Mouse (Mus musculus) hindbrain, embryonic 14.5 days (tissue): ENCODE data around the gene Tmem107. TPM values are rescaled to one million over a fixed set of nuclear protein-coding genes. Genes with fewer than 3 reads are reported as not detected.

ENCODE experiments used
- ATAC-seq: fragments of 200-750 bp; cut with Nextera tagmentation; 2 replicates; pipeline ENCODE4 v1.8.0; 2017; ENCODE audit warnings: moderate number of reproducible peaks, mild to moderate bottlenecking, moderate TSS enrichment, moderate library complexity; ENCODE audit not compliant: low FRiP score
- DNase-seq: peaks from one replicate; pipeline ENCODE4 v3.0.0-alpha.2; 2015; ENCODE audit warnings: low spot score
- H3K27ac ChIP-seq: fragments of 300-500 bp; sonication (generic); 2 replicates; pipeline ENCODE4 v1.5.1; 2014; ENCODE audit warnings: mild to moderate bottlenecking, moderate library complexity
- H3K27me3 ChIP-seq: fragments of 300-500 bp; sonication (generic); 2 replicates; pipeline ENCODE4 v1.6.1; 2014; ENCODE audit warnings: mild to moderate bottlenecking, low read length, mixed read lengths; ENCODE audit not compliant: control insufficient read depth, insufficient read depth
- H3K36me3 ChIP-seq: fragments of 300-500 bp; sonication (generic); replicated peaks from 2 replicates; pipeline ENCODE4 v1.6.1; 2014; ENCODE audit not compliant: control insufficient read depth, insufficient read depth
- H3K4me1 ChIP-seq: fragments of 300-500 bp; sonication (generic); replicated peaks from 2 replicates; pipeline ENCODE4 v1.6.1; 2014; ENCODE audit warnings: antibody characterized with exemption, low read length, mixed read lengths; ENCODE audit not compliant: control insufficient read depth, insufficient read depth
- H3K4me2 ChIP-seq: fragments of 300-500 bp; sonication (generic); replicated peaks from 2 replicates; pipeline ENCODE4 v1.6.1; 2014; ENCODE audit warnings: mild to moderate bottlenecking, moderate library complexity
- H3K4me3 ChIP-seq: fragments of 300-500 bp; sonication (generic); replicated peaks from 2 replicates; pipeline ENCODE4 v1.5.1; 2014; ENCODE audit warnings: mild to moderate bottlenecking, low read length
- H3K9ac ChIP-seq: fragments of 300-500 bp; sonication (generic); 2 replicates; pipeline ENCODE4 v1.6.1; 2014
- H3K9me3 ChIP-seq: fragments of 300-500 bp; sonication (generic); 2 replicates; pipeline ENCODE4 v1.6.1; 2016; ENCODE audit warnings: low read length; ENCODE audit not compliant: control insufficient read depth
- whole genome bisulfite sequencing: fragments of 180-500 bp; shearing (Covaris S2); extraction: QIAGEN DNeasy Blood & Tissue Kit; methylation state at CpG from one replicate; pipeline ENCODE4 v1.1.7; 2014; 5-methylcytosine and 5-hydroxymethylcytosine counted together
- polyA plus RNA-seq: library from polyadenylated mRNA; unstranded; fragments of >200 nt; fragmentation: Nextera tagmentation; extraction: Ambion mirVana; gene quantifications from 2 replicates; pipeline ENCODE4 v1.2.1, GENCODE M21; 2014

The Tmem107 gene
- polyA plus RNA-seq, 1 experiment from 2014 or later = 40.3 TPM

- H3K36me3 ChIP-seq = peaks cover 55% of the 10 kb centered on the region
- no peak overlapping the region for H3K9ac ChIP-seq
- H3K9me3 ChIP-seq = no peaks in the 10 kb centered on the region
- no peak overlapping the region for H3K27ac ChIP-seq
- DNase-seq (no peak), ATAC-seq (no peak)
- H3K27me3 ChIP-seq = no peaks in the 10 kb centered on the region
- no peak overlapping the region for H3K4me3 ChIP-seq
- WGBS = 95% methylated on average over 21 of the region's 21 CpGs
- no peak overlapping the region for H3K4me2 ChIP-seq
- peaks cover 31% of the 10 kb centered on the region for H3K4me1 ChIP-seq
These were observed 31.2 kb downstream of the Tmem107 start for GRCm38 (mm10) chr11:69101604-69102402.

DNA sequence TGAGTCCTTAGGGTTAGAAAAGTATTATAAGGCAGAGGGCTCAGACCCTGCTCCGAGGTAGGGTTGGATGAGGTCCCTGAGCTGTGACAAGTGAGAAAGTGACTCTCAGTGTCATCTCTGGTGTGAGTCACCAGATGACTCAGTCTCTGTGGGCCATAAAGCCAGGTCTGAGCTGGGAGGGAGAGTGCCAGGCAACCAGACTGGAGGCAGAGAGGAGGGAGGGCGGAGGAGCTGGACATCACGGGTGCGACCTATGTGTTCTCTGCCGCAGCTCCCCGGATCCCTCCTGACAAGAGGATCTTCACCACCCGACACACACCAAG is 31.8 kb downstream of the Tmem107 start:
- H3K4me3 ChIP-seq = no peak overlapping the region
- H3K27ac ChIP-seq = no peak overlapping the region
- H3K4me1 ChIP-seq = peaks cover 26% of the 10 kb centered on the region
- no peak overlapping the region for H3K9ac ChIP-seq
- 93% methylated on average over 7 of the region's 7 CpGs for WGBS
- H3K4me2 ChIP-seq = no peak overlapping the region
- no peak for ATAC-seq
- H3K9me3 ChIP-seq = no peaks in the 10 kb centered on the region
- DNase-seq = no peak
- H3K36me3 ChIP-seq = peaks cover 60% of the 10 kb centered on the region
- no peaks in the 10 kb centered on the region for H3K27me3 ChIP-seq

DNA sequence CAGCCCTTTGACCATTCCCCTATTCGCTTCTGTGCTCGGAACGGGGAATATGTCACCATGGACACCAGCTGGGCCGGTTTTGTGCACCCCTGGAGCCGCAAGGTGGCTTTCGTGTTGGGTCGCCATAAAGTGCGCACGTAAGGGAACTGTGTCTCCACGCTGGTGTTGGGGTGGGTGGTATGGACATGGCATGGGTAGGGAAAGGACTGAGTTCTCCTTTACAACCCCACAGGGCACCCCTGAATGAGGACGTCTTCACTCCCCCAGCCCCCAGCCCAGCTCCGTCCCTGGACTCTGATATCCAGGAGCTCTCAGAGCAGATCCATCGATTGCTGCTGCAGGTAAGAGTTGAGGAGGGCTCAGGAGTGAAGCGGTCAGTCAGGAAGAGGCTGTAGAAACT is 32.5 kb downstream of the Tmem107 start:
- no peak overlapping the region for H3K9ac ChIP-seq
- H3K27me3 ChIP-seq = no peaks in the 10 kb centered on the region
- no peaks in the 10 kb centered on the region for H3K9me3 ChIP-seq
- no peak overlapping the region for H3K27ac ChIP-seq
- no peak overlapping the region for H3K4me2 ChIP-seq
- H3K4me3 ChIP-seq = no peak overlapping the region
- H3K36me3 ChIP-seq = peaks cover 68% of the 10 kb centered on the region
- 96% methylated on average over 14 of the region's 14 CpGs for WGBS
- ATAC-seq (no peak), DNase-seq (no peak)
- peaks cover 18% of the 10 kb centered on the region for H3K4me1 ChIP-seq

DNA sequence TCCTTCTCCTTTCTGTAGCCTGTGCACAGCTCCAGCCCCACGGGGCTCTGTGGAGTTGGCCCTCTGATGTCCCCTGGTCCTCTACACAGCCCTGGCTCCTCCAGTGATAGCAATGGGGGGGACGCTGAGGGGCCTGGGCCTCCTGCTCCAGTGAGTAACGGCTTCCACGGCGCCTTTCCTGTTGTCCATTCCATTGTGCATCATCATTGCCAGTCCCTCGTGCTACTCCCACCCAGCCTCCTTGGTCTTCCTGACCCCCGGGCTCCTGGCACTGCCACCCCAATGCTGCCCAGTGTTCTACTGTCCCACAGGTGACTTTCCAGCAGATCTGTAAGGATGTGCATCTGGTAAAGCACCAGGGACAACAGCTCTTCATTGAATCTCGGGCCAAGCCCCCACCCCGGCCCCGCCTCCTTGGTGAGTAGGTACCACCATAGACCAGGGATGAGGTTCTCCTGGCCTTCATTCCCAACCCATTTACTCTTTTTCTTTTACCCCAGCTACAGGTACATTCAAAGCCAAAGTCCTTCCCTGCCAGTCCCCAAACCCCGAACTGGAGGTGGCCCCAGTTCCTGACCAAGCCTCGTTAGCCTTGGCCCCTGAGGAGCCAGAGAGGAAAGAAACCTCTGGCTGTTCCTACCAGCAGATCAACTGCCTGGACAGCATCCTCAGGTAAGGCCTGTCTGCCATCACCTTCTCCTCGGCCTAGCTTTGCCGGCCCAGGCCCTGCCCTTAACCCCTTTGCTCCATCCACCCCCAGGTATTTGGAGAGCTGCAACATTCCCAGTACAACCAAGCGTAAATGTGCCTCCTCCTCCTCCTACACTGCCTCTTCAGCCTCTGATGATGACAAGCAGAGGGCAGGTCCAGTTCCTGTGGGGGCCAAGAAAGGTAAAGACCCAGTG is 33.2 kb downstream of the Tmem107 start:
- H3K4me3 ChIP-seq = no peak overlapping the region
- WGBS = 93% methylated on average over 15 of the region's 15 CpGs
- DNase-seq = no peak
- H3K9ac ChIP-seq = no peak overlapping the region
- no peaks in the 10 kb centered on the region for H3K9me3 ChIP-seq
- no peak overlapping the region for H3K4me2 ChIP-seq
- H3K27me3 ChIP-seq = no peaks in the 10 kb centered on the region
- no peak for ATAC-seq
- H3K4me1 ChIP-seq = peaks cover 13% of the 10 kb centered on the region
- H3K27ac ChIP-seq = no peak overlapping the region
- H3K36me3 ChIP-seq = peaks cover 74% of the 10 kb centered on the region

GRCm38 (mm10) chr11:69104487-69104886 is 33.9 kb downstream of the Tmem107 start:
- Histone ChIP-seq H3K9me3 (no peaks in the 10 kb centered on the region), H3K27me3 (no peaks in the 10 kb centered on the region), H3K9ac (no peak overlapping the region), H3K27ac (no peak overlapping the region), H3K4me3 (no peak overlapping the region), H3K4me1 (peaks cover 9% of the 10 kb centered on the region), H3K4me2 (no peak overlapping the region), H3K36me3 (peaks cover 82% of the 10 kb centered on the region)
- DNase-seq = no peak
- ATAC-seq = no peak
- WGBS = 89% methylated on average over 14 of the region's 14 CpGs

- DNase-seq (no peak), ATAC-seq (no peak)
- H3K4me3 ChIP-seq = no peak overlapping the region
- no peak overlapping the region for H3K4me2 ChIP-seq
- no peaks in the 10 kb centered on the region for H3K27me3 ChIP-seq
- no peaks in the 10 kb centered on the region for H3K9me3 ChIP-seq
- H3K36me3 ChIP-seq = peaks cover 84% of the 10 kb centered on the region
- H3K4me1 ChIP-seq = peaks cover 6% of the 10 kb centered on the region
- H3K9ac ChIP-seq = no peak overlapping the region
- no peak overlapping the region for H3K27ac ChIP-seq
- WGBS = 94% methylated on average over 6 of the region's 6 CpGs
These were observed 34.6 kb downstream of the Tmem107 start for GRCm38 (mm10) chr11:69105227-69105626.

- Histone ChIP-seq H3K9me3 (no peaks in the 10 kb centered on the region), H3K27ac (no peak overlapping the region), H3K36me3 (peaks cover 83% of the 10 kb centered on the region), H3K4me3 (no peak overlapping the region), H3K4me1 (no peaks in the 10 kb centered on the region), H3K9ac (no peak overlapping the region), H3K27me3 (no peaks in the 10 kb centered on the region), H3K4me2 (no peak overlapping the region)
- ATAC-seq (no peak), DNase-seq (no peak)
- 88% methylated on average over 2 of the region's 2 CpGs for WGBS
These were observed 35.2 kb downstream of the Tmem107 start for GRCm38 (mm10) chr11:69105796-69106195.

DNA sequence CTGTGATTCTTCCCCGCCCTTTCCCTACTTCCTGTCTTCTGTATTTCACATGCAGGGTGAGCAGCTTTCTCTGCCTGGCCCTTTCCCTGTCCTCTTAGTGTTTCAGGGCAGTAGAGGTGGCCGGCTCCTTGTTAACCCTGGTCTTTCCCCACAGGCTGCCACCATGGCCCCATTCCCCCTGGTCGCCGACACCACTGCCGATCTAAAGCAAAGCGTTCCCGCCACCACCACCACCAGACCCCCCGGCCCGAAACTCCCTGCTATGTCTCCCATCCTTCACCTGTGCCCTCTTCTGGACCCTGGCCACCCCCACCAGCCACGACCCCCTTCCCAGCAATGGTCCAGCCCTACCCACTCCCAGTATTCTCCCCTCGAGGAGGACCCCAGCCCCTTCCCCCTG is 35.7 kb downstream of the Tmem107 start:
- no peak for DNase-seq
- no peak overlapping the region for H3K27ac ChIP-seq
- no peaks in the 10 kb centered on the region for H3K9me3 ChIP-seq
- peaks cover 78% of the 10 kb centered on the region for H3K36me3 ChIP-seq
- no peak overlapping the region for H3K4me3 ChIP-seq
- no peaks in the 10 kb centered on the region for H3K27me3 ChIP-seq
- H3K9ac ChIP-seq = no peak overlapping the region
- no peak overlapping the region for H3K4me2 ChIP-seq
- 95% methylated on average over 11 of the region's 11 CpGs for WGBS
- ATAC-seq = no peak
- no peaks in the 10 kb centered on the region for H3K4me1 ChIP-seq

DNA sequence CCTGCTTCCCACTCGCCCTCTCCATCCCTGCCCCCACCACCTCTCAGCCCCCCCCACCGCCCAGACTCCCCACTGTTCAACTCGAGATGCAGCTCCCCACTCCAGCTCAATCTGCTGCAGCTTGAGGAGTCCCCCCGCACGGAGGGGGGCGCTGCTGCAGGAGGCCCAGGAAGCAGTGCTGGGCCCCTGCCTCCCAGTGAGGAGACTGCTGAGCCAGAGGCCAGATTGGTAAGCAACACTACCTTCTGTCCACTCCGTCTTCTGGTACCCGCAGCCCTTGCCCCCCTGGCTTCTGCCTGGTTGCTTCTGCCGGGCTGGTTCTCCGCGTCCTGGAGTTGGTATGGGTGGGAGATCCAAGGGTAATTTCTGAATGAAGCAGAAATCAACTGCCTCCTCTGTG is 36.2 kb downstream of the Tmem107 start:
- Histone ChIP-seq H3K27me3 (no peaks in the 10 kb centered on the region), H3K27ac (no peak overlapping the region), H3K36me3 (peaks cover 74% of the 10 kb centered on the region), H3K4me1 (no peaks in the 10 kb centered on the region), H3K9ac (no peak overlapping the region), H3K4me3 (no peak overlapping the region), H3K4me2 (no peak overlapping the region), H3K9me3 (no peaks in the 10 kb centered on the region)
- ATAC-seq (no peak), DNase-seq (no peak)
- WGBS = 83% methylated on average over 11 of the region's 11 CpGs
